Mouse (Mus musculus): ENCODE results near the gene Tpi1. TPM values are rescaled to one million over a fixed set of nuclear protein-coding genes. Genes with fewer than 3 reads are reported as not detected.
"Not testable (repeated sequence)": the region's sequence is repeated elsewhere in the genome, so short reads cannot be mapped to it uniquely, and the experiment has no call there.

The Tpi1 gene
- polyA plus RNA-seq, 1 experiment from 2014 or later, result 187 TPM

DNA sequence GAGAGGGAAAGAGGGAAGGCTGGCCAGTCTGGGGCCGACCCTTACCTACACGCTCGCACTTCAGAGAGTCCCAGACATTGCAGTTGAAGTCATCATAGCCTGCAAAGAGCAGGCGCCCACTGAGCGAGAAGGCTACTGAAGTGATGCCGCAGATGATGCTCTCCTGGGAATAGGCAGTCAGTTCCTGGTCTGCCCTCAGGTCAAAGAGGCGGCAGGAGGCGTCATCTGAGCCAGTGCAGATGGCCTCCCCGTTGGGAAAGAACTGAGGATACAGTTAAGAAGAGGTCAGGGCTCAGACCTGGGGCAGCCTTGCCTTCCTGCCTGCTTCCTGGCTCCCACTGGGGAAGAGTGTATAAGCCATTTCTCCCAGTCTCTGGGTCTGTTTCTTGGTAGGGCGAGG lies 21.4 kb upstream of the Tpi1 start:
- H3K9ac ChIP-seq (replicated peaks; ENCODE audit: low read depth), result no peak overlapping the region
- no peak overlapping the region for H3K4me3 ChIP-seq (ENCODE audit: low read depth, low read length)
- DNase-seq (ENCODE audit: low spot score), result no peak
- H3K27ac ChIP-seq (ENCODE audit: low read length), result no peak overlapping the region
- H3K9me3 ChIP-seq (ENCODE audit: low read length), result no peaks in the 10 kb centered on the region
- ATAC-seq, result peak; percentile 42
- no peak overlapping the region for H3K4me2 ChIP-seq (replicated peaks; ENCODE audit: low read depth, low read length)
- no peak for TF ChIP-seq CTCF (IDR thresholded peaks at IDR 0.05)
- TF ChIP-seq EP300 (IDR thresholded peaks at IDR 0.05), result no peak
- no peaks in the 10 kb centered on the region for H3K36me3 ChIP-seq (ENCODE audit: insufficient read depth, low read length)
- H3K27me3 ChIP-seq (replicated peaks; ENCODE audit: insufficient read depth, low read length), result no peaks in the 10 kb centered on the region
- no peaks in the 10 kb centered on the region for H3K4me1 ChIP-seq (ENCODE audit: insufficient read depth, low read depth, low read length)
- WGBS, result 69% methylated on average over 10 of the region's 10 CpGs

GRCm38 (mm10) chr6:124834512-124835081 lies 20.5 kb upstream of the Tpi1 start:
- Histone ChIP-seq H3K9ac (replicated peaks; ENCODE audit: low read depth) (no peak overlapping the region), H3K4me1 (ENCODE audit: insufficient read depth, low read depth, low read length) (peaks cover 4% of the 10 kb centered on the region; the same call in 1 of the 2 replicates), H3K4me2 (replicated peaks; ENCODE audit: low read depth, low read length) (no peak overlapping the region), H3K27ac (ENCODE audit: low read length) (no peak overlapping the region), H3K27me3 (replicated peaks; ENCODE audit: insufficient read depth, low read length) (no peaks in the 10 kb centered on the region), H3K36me3 (ENCODE audit: insufficient read depth, low read length) (no peaks in the 10 kb centered on the region), H3K4me3 (ENCODE audit: low read depth, low read length) (no peak overlapping the region), H3K9me3 (ENCODE audit: low read length) (no peaks in the 10 kb centered on the region)
- ATAC-seq (no peak), DNase-seq (ENCODE audit: low spot score) (no peak)
- WGBS, result 75% methylated on average over 6 of the region's 6 CpGs
- TF ChIP-seq EP300 (IDR thresholded peaks at IDR 0.05) (no peak), CTCF (IDR thresholded peaks at IDR 0.05) (no peak)

- Histone ChIP-seq H3K9me3 (ENCODE audit: low read length) (no peaks in the 10 kb centered on the region), H3K27me3 (replicated peaks; ENCODE audit: insufficient read depth, low read length) (no peaks in the 10 kb centered on the region), H3K36me3 (ENCODE audit: insufficient read depth, low read length) (no peaks in the 10 kb centered on the region), H3K27ac (ENCODE audit: low read length) (no peak overlapping the region), H3K4me2 (replicated peaks; ENCODE audit: low read depth, low read length) (no peak overlapping the region), H3K9ac (replicated peaks; ENCODE audit: low read depth) (no peak overlapping the region), H3K4me3 (ENCODE audit: low read depth, low read length) (no peak overlapping the region), H3K4me1 (ENCODE audit: insufficient read depth, low read depth, low read length) (peaks cover 8% of the 10 kb centered on the region; the same call in 1 of the 2 replicates)
- TF ChIP-seq CTCF (IDR thresholded peaks at IDR 0.05) (no peak), EP300 (IDR thresholded peaks at IDR 0.05) (no peak)
- 91% methylated on average over 8 of the region's 8 CpGs for WGBS
- ATAC-seq, result no peak
- DNase-seq (ENCODE audit: low spot score), result no peak
These were observed 17.6 kb upstream of the Tpi1 start for GRCm38 (mm10) chr6:124831649-124832048.

GRCm38 (mm10) chr6:124831199-124831598 lies 17.1 kb upstream of the Tpi1 start:
- not testable (repeated sequence) for H3K36me3 ChIP-seq (ENCODE audit: insufficient read depth, low read length); H3K4me3 ChIP-seq (ENCODE audit: low read depth, low read length); ATAC-seq; H3K4me1 ChIP-seq (ENCODE audit: insufficient read depth, low read depth, low read length); H3K9ac ChIP-seq (replicated peaks; ENCODE audit: low read depth); H3K27me3 ChIP-seq (replicated peaks; ENCODE audit: insufficient read depth, low read length); H3K9me3 ChIP-seq (ENCODE audit: low read length); DNase-seq (ENCODE audit: low spot score); H3K4me2 ChIP-seq (replicated peaks; ENCODE audit: low read depth, low read length); H3K27ac ChIP-seq (ENCODE audit: low read length)
- 95% methylated on average over 4 of the region's 4 CpGs for WGBS

- peak overlapping the region; percentile 42 for H3K9ac ChIP-seq (replicated peaks; ENCODE audit: low read depth)
- under 1% methylated on average over 38 of the region's 38 CpGs for WGBS
- TF ChIP-seq CTCF (IDR thresholded peaks at IDR 0.05) (peak; percentile 34), EP300 (IDR thresholded peaks at IDR 0.05) (peak; percentile 53; the same call in 1 of the 2 replicates)
- H3K4me2 ChIP-seq (replicated peaks; ENCODE audit: low read depth, low read length), result peak overlapping the region; percentile 74
- no peaks in the 10 kb centered on the region for H3K9me3 ChIP-seq (ENCODE audit: low read length)
- H3K27me3 ChIP-seq (replicated peaks; ENCODE audit: insufficient read depth, low read length), result no peaks in the 10 kb centered on the region
- peaks cover 8% of the 10 kb centered on the region; the same call in 1 of the 2 replicates for H3K4me1 ChIP-seq (ENCODE audit: insufficient read depth, low read depth, low read length)
- peak overlapping the region; percentile 82 for H3K27ac ChIP-seq (ENCODE audit: low read length)
- ATAC-seq (peak; percentile 82), DNase-seq (ENCODE audit: low spot score) (peak; percentile 98)
- peaks cover 12% of the 10 kb centered on the region for H3K36me3 ChIP-seq (ENCODE audit: insufficient read depth, low read length)
- peak overlapping the region; percentile 71 for H3K4me3 ChIP-seq (ENCODE audit: low read depth, low read length)
These were observed 16.0 kb upstream of the Tpi1 start for GRCm38 (mm10) chr6:124829799-124830700.

Measured in lung, postnatal 0 days (tissue).